Mouse (Mus musculus): ENCODE data around the gene Slc48a1. TPM values are rescaled to one million over a fixed set of nuclear protein-coding genes. Genes with fewer than 3 reads are reported as not detected.
A peak's percentile ranks its signal among the peaks of the same experiment; 100 is the strongest.

Slc48a1 gene
- polyA plus RNA-seq, 1 experiment, result 22.1 TPM

DNA sequence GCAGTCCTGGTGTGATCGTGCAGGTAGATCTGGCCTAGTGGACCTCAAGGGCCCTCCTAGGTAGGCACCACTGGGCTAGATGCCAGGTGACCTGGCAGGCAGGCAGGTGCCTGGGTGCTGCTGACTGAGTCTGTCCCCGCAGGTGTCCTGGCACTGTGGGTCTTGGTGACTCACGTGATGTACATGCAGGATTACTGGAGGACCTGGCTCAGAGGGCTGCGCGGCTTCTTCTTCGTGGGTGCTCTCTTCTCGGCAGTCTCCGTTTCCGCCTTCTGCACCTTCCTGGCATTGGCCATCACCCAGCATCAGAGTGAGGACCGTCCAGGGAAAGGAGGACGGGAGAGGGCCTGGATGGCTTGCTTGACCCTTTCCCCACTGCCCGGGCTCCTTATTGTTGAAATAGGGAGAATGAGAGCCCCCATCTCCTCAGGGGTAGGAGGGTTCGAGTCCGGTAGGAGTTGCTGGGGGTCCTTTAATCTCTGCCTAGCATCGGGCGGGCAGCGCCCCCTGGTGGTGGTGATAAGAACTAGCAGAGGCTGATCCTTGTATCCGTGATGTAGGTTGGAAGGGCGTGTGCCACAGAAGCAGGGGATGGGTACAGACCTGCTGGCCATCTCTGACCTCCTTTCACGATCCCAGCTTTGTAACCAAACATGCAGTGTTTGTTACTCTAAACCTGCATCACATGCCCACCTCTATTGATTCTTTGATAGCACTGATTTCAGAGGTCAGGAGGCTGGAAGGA is 11.6 kb downstream of the Slc48a1 start:
- Histone ChIP-seq H3K36me3 (ENCODE audit: control insufficient read depth, insufficient read depth, low read length) (0 out of 2 replicates have a peak, but pooled peaks cover 1% of the 10 kb centered on the region), H3K27me3 (ENCODE audit: control insufficient read depth, insufficient read depth, low read length) (no peaks in the 10 kb centered on the region), H3K4me3 (ENCODE audit: low read depth, low read length) (no peak overlapping the region), H3K27ac (ENCODE audit: insufficient read depth, low read depth, low read length) (no peak overlapping the region), H3K4me1 (ENCODE audit: control insufficient read depth, insufficient read depth, insufficient read length, low read length) (peaks cover 16% of the 10 kb centered on the region)
- no peak for TF ChIP-seq POLR2A (IDR thresholded peaks at IDR 0.05; ENCODE audit: low read depth, low read length)
- TF ChIP-seq CTCF (IDR thresholded peaks at IDR 0.05; ENCODE audit: extremely low read depth, insufficient read length, insufficient replicate concordance, low read depth, low read length), result peak; percentile 88; the same call in 1 of the 2 replicates
- 46% methylated on average over 20 of the region's 20 CpGs for WGBS

DNA sequence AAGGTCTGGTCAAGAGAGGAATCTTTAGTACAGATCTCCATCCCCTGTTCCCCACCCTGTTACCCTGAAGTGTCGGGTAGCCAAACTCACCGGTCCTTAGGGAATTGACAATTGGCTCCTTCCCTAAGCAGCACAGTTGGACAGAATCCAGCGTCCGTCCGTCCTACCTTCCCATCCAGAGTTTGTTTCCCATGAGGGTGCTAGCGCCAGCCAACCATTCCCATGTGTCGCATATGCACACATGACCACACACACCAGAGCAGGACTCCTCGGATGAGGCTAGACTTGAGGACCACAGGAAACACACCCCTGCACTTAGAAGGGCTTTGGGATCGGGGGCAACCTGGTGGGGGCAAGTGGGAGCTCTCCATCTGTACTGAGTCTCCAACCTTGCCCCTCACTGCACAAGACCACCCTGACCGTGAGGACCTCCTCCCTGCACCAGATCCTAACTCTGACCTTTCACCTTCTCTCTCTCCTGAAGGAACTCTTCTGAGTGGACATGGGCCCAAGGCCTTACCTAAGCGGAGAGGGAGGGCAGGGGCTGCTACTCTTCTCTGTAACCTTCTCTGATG is 12.9 kb downstream of the Slc48a1 start:
- TF ChIP-seq CTCF (IDR thresholded peaks at IDR 0.05; ENCODE audit: extremely low read depth, insufficient read length, insufficient replicate concordance, low read depth, low read length), result no peak
- TF ChIP-seq POLR2A (IDR thresholded peaks at IDR 0.05; ENCODE audit: low read depth, low read length), result no peak
- 82% methylated on average over 11 of the region's 11 CpGs for WGBS
- Histone ChIP-seq H3K4me1 (ENCODE audit: control insufficient read depth, insufficient read depth, insufficient read length, low read length) (peaks cover 11% of the 10 kb centered on the region), H3K36me3 (ENCODE audit: control insufficient read depth, insufficient read depth, low read length) (0 out of 2 replicates have a peak, but pooled peaks cover 1% of the 10 kb centered on the region), H3K27ac (ENCODE audit: insufficient read depth, low read depth, low read length) (no peak overlapping the region), H3K27me3 (ENCODE audit: control insufficient read depth, insufficient read depth, low read length) (no peaks in the 10 kb centered on the region), H3K4me3 (ENCODE audit: low read depth, low read length) (no peak overlapping the region)

DNA sequence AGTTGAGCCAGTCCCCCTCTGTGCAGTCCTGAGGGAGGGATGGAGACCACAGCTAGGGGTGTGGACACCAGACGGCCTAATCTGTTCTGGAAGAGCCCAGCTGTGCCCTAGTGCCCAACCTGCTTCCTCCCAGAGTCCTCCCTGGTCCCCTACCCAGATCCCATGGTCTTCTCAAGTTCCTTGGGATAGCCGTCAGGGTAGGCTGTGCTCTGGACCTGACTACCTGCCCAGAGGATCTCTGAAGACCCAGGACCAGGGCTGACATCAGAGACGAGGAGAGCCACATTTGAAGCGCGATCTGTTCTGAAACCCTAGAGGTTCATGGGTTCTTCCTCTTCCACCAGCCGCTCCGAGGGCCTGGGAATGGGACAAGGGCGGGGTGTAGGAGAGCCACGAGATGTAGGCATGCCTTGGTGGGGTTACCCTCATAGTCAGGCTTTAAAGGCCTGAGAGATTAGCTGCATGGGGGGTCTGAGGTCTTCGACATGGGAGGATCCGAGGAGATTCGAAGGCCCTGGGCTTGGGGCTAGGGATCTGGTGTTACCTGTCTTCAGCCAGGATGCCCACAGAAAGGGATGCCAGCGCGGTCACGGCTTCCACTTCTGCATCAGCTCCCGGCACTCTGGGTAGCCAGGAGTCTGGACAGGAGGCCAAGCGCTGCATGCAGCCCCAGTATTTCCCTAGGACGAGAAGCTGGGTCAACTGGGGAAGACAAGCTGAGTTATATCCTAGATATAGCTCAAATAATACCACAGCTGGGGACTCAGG is 15.2 kb downstream of the Slc48a1 start:
- no peaks in the 10 kb centered on the region for H3K27me3 ChIP-seq (ENCODE audit: control insufficient read depth, insufficient read depth, low read length)
- peaks cover 6% of the 10 kb centered on the region for H3K4me1 ChIP-seq (ENCODE audit: control insufficient read depth, insufficient read depth, insufficient read length, low read length)
- H3K27ac ChIP-seq (ENCODE audit: insufficient read depth, low read depth, low read length), result no peak overlapping the region
- no peak overlapping the region for H3K4me3 ChIP-seq (ENCODE audit: low read depth, low read length)
- TF ChIP-seq POLR2A (IDR thresholded peaks at IDR 0.05; ENCODE audit: low read depth, low read length) (no peak), CTCF (IDR thresholded peaks at IDR 0.05; ENCODE audit: extremely low read depth, insufficient read length, insufficient replicate concordance, low read depth, low read length) (no peak)
- 90% methylated on average over 18 of the region's 18 CpGs for WGBS
- peaks cover 16% of the 10 kb centered on the region; the same call in 1 of the 2 replicates for H3K36me3 ChIP-seq (ENCODE audit: control insufficient read depth, insufficient read depth, low read length)

DNA sequence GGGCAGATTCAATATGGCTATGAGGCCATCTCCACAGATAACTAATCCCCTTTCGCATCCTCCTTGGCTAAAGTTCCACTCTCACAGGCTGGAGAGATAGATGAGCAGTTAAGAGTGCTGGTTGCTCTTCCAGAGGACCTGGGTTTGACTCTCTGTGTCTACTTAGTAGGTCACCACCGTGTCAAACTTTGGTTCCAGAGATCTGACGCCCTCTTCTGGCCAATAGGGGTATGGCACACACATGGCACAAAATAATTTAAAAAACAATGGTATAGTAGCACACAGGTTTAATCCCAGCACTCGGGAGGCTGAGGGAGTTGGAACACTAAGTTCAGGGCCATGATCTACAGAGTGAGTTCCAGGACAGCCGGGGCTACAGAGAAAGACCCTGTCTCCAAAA is 15.9 kb downstream of the Slc48a1 start:
- Histone ChIP-seq H3K4me1 (ENCODE audit: control insufficient read depth, insufficient read depth, insufficient read length, low read length) (peaks cover 3% of the 10 kb centered on the region), H3K4me3 (ENCODE audit: low read depth, low read length) (no peak overlapping the region), H3K36me3 (ENCODE audit: control insufficient read depth, insufficient read depth, low read length) (peaks cover 16% of the 10 kb centered on the region; the same call in 1 of the 2 replicates), H3K27ac (ENCODE audit: insufficient read depth, low read depth, low read length) (no peak overlapping the region), H3K27me3 (ENCODE audit: control insufficient read depth, insufficient read depth, low read length) (no peaks in the 10 kb centered on the region)
- 77% methylated on average over 5 of the region's 5 CpGs for WGBS
- TF ChIP-seq POLR2A (IDR thresholded peaks at IDR 0.05; ENCODE audit: low read depth, low read length) (no peak), CTCF (IDR thresholded peaks at IDR 0.05; ENCODE audit: extremely low read depth, insufficient read length, insufficient replicate concordance, low read depth, low read length) (peak; percentile 22; the same call in 1 of the 2 replicates)

DNA sequence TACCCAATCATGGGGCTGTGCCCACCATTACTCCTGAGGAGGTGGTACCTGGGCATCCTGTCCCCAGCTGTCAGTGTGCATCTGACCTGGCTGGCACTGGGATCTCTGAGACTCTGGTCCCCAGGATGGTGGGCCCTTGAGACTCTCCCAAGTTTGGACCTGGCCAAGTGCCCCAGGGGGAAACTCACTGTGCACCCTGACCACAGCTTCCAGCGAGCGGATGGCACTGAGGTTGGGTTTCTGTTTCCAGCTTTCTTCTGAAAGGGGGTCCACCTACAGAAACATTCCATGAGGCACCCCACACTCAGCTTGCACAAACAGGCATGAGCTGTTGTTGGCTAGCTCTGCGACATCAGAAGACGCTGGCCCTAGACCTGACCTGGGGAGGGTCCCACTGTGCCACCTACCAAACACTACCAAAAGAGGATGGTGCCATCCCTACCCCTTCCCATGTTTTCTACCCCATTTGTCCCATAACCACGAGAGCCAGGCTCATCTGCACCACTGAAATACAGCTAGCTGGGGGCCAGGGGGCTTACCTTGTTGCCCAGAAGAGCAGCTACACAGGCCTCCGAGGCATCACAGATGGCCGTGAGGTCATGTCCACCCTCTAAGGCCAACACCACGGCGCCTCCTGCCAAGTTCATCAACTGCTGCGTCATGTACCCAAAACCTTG is 17.4 kb downstream of the Slc48a1 start:
- Histone ChIP-seq H3K27me3 (ENCODE audit: control insufficient read depth, insufficient read depth, low read length) (no peaks in the 10 kb centered on the region), H3K36me3 (ENCODE audit: control insufficient read depth, insufficient read depth, low read length) (peaks cover 16% of the 10 kb centered on the region; the same call in 1 of the 2 replicates), H3K4me3 (ENCODE audit: low read depth, low read length) (no peak overlapping the region), H3K4me1 (ENCODE audit: control insufficient read depth, insufficient read depth, insufficient read length, low read length) (no peaks in the 10 kb centered on the region), H3K27ac (ENCODE audit: insufficient read depth, low read depth, low read length) (no peak overlapping the region)
- no peak for TF ChIP-seq POLR2A (IDR thresholded peaks at IDR 0.05; ENCODE audit: low read depth, low read length)
- no peak for TF ChIP-seq CTCF (IDR thresholded peaks at IDR 0.05; ENCODE audit: extremely low read depth, insufficient read length, insufficient replicate concordance, low read depth, low read length)
- WGBS, result 94% methylated on average over 10 of the region's 10 CpGs

DNA sequence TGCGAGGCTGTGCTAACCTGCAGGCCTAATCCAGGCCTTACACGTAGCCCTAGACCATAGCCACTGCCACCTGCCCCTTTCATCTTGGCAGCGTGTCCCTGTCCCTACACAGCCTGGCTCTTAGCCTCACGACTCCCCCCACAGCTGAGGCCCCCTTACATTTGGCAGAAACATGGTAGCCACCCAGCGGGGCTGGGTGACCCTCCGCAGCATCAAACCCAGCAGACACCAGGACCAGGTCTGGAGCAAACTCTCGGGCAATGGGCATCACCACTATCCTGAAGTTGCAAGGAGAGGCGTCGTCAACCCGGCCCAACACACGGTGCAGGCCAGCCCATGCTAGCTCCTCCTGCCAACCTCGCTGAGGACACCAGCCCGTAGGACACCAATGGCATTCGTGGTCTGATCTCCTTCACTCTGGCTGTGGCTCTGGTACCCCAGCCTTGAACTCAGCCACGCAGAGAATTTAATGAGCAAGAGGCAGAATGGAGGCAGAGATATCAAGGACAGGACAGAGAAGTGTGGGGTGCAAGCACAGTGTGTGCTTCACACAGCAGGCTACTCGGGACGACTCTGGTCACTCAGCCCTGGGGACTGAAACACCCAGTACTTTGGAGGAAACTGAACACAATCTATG is 18.5 kb downstream of the Slc48a1 start:
- Histone ChIP-seq H3K27ac (ENCODE audit: insufficient read depth, low read depth, low read length) (no peak overlapping the region), H3K4me1 (ENCODE audit: control insufficient read depth, insufficient read depth, insufficient read length, low read length) (no peaks in the 10 kb centered on the region), H3K36me3 (ENCODE audit: control insufficient read depth, insufficient read depth, low read length) (peaks cover 16% of the 10 kb centered on the region; the same call in 1 of the 2 replicates), H3K4me3 (ENCODE audit: low read depth, low read length) (no peak overlapping the region), H3K27me3 (ENCODE audit: control insufficient read depth, insufficient read depth, low read length) (no peaks in the 10 kb centered on the region)
- TF ChIP-seq POLR2A (IDR thresholded peaks at IDR 0.05; ENCODE audit: low read depth, low read length) (no peak), CTCF (IDR thresholded peaks at IDR 0.05; ENCODE audit: extremely low read depth, insufficient read length, insufficient replicate concordance, low read depth, low read length) (no peak)
- 96% methylated on average over 17 of the region's 17 CpGs for WGBS

Data from small intestine, adult 2 months (tissue).